Mouse (Mus musculus) A20 (cell line): ENCODE data around the gene Olfr76.
A peak's percentile ranks its signal among the peaks of the same experiment; 100 is the strongest.
"Not testable (repeated sequence)": the region's sequence is repeated elsewhere in the genome, so short reads cannot be mapped to it uniquely, and the experiment has no call there.

Source experiments
- DNase-seq: peaks from one replicate; pipeline ENCODE4 v3.0.0-alpha.2; 2011; ENCODE audit warnings: low read depth, low spot score

Gene Olfr76

DNA sequence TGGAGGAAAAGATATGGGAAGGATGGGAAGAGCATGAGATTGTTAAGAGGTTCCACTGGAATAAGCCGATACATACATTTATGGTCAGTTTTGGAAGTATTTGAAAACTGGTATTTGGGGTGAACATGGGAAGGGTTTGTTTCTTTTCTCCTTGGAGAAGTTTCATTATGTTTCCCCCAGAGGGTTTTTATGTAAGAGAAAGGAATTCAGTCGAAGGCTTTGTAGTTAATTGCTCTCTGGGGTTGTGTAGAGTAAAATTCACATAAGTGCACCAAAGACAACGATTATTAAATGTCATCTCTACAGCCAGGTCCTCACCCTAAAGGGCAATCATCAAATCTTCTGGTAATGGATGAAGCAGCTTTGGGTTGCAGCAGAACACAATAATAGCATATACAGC, at the start of gene Olfr76:
Gene Olfr76 (minus strand): TSS at position 101 of the 400 bp plus-strand sequence.
- no peak for DNase-seq

DNA sequence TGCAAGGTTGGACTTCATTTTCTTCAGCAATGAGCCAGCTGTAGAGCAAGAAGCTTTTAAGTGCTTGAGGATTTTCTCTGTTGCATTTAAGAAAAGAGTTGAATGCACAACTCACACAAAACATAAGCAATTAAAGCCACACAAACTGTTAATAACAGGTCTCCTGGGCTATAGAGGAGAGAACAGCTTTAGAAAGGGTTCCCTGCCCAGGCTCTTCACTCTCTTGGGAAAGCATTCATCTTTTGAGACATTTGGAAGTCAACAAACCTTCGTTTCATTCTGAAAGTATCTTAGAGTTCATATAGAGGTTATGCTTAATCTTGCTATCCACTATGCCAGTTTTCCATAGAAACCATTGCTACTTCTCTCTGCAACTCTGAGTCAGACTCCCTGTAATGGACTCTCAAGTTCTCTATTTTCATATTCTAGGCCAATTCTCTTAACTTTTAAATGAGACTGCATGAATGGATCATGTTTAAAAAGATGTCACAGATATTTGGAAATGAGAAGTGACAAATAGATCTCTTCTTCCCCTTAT, 47.1 kb upstream of the Olfr76 start, which contains the start of gene Olfr1555-ps1:
Gene Olfr1555-ps1 (minus strand): TSS at position 51 of the 538 bp plus-strand sequence.
- not testable (repeated sequence) for DNase-seq

DNA sequence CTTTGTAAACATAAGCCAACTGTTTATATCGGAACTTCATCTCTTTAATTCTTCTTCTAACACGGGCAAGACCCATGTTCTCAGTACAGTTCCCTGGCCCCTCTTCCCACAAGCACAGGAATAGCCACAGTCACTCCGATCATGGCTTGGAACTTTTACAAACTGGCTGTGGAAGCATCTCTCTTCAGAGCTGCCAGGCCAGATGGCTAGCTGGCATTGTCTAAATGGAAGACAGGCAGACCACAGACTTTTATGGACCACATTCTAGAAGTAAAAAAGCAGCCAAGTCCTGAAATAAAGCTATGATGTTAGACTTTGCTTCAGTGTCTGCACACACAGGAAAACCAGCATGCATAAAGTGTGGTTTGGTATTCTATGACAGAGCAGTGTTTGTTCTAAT, 22.4 kb upstream of the Olfr76 start:
- no peak for DNase-seq

DNA sequence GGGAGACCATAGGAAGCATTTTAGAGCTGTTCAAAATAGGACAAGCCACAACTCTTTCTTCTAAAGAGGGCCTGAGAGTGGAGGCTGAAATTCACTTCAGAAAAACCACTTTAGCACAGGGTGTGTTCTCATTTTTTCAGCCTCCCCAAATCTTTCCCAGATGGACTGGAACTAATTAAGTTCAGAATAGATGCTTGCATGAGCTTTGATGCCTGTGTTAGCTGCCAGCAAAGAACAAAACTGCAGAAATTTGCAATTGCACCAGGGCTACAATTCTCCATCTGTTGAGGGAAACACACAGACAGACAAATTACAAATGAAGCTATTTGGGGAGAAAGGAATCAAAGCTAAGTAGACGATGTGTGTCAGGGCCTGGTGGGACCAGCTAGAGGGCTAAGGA, 20.4 kb upstream of the Olfr76 start:
- DNase-seq, result no peak

DNA sequence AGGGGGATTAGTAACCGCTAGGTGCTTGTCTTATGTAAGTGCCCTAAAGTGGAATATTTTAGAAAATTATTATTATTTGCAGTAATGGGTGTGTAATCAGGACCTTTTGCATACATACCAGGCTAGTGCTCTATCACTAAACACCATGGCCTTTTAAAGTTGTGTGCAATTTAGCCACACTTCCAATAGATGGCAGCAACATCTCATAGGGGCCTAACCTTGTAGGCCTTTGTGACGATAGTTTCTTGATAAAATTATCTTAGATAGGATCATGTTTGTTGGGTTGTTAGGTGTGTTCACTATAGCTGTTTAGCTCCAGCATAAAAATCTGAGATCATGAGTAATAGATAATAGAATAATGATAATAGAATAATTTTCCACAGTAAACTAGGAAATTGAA, 11.3 kb upstream of the Olfr76 start:
- DNase-seq, result peak; percentile 43

DNA sequence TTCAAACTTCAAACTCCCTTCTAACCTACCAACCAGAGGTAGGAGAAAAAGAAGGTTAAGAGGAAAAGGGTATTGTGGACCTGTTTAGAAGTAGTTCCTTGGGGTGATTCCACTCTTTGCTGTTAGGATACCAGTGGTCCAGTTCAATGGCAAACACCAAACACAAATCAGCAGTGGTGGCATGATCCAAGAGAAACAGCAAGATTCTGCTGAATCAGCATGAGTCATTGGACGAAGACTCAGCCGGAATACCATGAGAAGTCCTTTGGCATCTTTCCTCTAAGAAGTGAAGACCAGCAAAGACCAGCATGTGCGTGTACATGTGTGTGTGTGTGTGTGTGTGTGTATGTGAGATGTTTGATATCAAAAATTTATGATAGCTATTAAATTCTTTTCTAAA, 6.5 kb downstream of the Olfr76 start:
- DNase-seq, result no peak

DNA sequence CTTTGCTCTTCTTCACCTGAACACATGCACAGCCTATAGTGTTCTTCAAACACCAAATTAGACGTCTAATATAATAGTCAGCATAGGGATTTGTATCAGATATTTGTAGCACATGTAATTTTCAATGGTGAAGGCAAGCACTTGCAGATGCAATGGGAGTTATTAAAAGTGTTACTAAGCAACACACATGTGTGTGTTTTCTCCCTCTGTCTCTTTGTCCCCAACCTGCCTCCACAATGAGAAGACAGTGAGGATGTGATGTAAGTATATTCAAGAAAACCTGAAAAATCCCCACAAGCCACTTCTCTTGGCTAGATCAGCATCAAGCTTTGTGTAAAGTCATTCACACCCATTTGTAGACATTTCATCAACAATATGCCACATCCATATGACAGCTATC, 7.2 kb downstream of the Olfr76 start, which contains the start of gene Olfr1428:
Gene Olfr1428 (minus strand): TSS at position 101 of the 400 bp plus-strand sequence.
- no peak for DNase-seq

DNA sequence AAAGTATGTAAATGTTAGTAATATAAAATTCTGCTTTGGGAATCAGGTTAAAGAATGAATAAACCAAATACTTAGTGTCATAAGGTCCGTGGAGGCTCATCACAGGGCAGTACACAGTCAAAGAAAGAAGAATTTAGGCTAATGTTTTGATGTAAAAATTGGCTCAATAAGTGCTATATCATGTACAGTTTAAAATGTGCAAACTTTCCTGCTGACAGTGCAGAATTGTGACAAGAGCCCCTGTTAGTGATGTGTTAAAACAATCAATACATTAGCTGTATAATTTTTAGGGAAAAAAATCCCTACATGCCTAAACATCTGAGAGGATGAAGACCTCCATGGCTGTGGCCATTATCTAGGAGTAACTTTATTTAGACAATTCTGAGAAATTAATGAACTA, 9.2 kb downstream of the Olfr76 start:
- DNase-seq, result no peak

DNA sequence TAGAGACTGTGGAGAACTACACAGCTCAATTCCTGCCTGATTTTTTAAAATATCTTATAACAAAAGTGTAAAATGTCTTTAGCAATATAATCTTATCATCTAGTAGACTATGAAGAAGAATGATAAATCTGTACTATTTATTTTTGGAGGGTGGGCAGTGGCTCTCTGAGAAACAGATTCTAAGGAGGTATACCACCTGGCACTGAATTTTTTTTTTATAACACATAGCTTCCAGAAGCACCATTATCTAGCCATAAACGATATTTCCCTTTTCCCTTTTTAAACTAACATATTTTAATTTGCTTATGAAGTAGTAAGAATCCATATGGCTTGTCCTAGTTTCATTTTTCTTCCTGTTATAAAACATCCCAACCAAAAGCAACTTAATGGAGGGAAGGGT, 18.5 kb downstream of the Olfr76 start:
- DNase-seq, result no peak

DNA sequence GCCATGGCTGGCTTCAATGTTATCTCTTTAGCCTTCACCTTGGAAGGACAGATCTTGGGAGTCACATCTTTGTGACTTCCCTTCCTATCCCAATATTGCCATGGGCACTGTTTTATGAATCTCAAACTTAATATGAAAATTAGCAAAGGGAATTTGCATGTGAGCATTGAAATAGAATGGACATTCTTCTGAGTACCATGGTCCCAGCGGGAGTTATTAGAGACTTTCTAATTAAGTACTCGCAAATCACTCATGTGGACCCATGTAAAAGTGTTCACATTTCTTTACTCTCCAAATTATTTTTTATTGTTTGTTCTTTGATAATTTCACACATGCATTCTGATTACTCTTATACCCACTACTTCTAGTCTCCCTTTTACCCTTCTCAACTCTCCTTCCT, 19.8 kb downstream of the Olfr76 start, which contains the start of gene Olfr1427:
Gene Olfr1427 (minus strand): TSS at position 101 of the 400 bp plus-strand sequence.
- no peak for DNase-seq

DNA sequence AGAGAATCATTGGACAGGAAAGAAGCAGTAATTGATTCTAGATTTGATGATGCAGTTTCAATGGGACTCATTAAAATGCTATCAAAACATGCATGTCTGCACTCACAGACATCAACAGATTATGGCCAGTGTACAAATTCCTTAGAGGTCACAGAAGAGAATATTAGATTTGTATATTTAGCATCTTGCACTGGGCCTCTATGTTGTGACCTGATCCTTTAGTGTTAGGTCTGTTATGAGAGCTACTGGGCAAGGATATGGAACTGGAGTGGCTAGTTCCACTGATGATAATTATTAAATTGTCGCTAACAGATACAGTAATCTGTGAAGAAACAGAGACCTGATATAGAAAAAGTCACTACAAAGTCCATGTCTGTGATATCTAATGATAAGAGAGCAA, 31.1 kb downstream of the Olfr76 start, which contains the start of gene Olfr1426:
Gene Olfr1426 (minus strand): TSS at position 101 of the 400 bp plus-strand sequence.
- no peak for DNase-seq

DNA sequence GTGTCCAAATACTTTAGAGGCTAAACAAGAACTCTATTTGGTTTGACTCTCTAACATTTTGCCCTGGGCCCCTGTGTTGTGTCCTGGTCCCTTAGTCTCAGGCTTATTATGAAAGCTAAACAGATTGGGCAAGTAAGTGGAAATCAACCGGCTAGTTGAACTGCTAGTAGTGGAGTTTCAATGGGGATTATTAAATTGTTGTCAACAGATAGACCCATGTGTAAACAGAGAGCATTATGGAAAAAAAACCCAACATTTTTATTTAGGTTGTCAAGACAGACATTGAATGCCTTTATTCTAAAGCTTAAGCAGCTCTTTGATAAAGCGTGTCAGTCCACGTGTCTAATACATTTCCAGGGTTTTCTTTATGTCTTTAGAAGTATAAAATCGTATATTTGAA, 45.4 kb downstream of the Olfr76 start, which contains the start of gene Olfr1425:
Gene Olfr1425 (minus strand): TSS at position 101 of the 400 bp plus-strand sequence.
- DNase-seq, result not testable (repeated sequence)

DNA sequence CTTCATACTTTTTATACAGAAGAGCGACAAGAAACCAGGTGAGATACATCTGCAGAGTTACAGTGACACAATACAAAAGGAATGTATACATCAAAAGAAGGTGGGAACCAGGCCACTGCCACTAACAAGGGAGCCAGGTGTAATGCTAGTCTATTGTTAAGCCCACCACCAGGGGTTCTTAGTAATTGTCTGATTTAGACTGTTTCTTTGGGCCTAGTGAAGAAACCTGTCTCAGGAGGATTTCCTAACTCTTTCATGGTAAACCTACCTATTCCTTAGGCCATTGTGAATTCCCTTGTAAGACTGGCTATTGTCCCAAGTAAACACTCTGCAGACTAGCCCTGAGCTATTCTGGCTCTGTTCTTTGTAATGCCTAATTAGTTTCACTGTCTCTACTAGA, 53.5 kb downstream of the Olfr76 start:
- not testable (repeated sequence) for DNase-seq
